Mouse (Mus musculus): Measurements from ENCODE around the gene Strn. TPM values are rescaled to one million over a fixed set of nuclear protein-coding genes. Genes with fewer than 3 reads are reported as not detected.

Strn gene
- total and polyA plus RNA-seq, 2 experiments from 2014 or later: 4.4 to 22.2 TPM

- Histone ChIP-seq H3K27ac (no peak overlapping the region), H3K4me3 (ENCODE audit: low read length) (no peak overlapping the region), H3K4me1 (ENCODE audit: insufficient read depth, low read length) (no peaks in the 10 kb centered on the region), H3K36me3 (ENCODE audit: insufficient read depth, low read length) (no peaks in the 10 kb centered on the region), H3K27me3 (ENCODE audit: insufficient read depth, low read length) (no peaks in the 10 kb centered on the region), H3K4me2 (ENCODE audit: low read depth, low read length) (no peak overlapping the region), H3K9ac (replicated peaks; ENCODE audit: low read length) (no peak overlapping the region), H3K9me3 (ENCODE audit: low read length) (no peaks in the 10 kb centered on the region)
- TF ChIP-seq CTCF (IDR thresholded peaks at IDR 0.05; ENCODE audit: low read depth): no peak
- DNase-seq (ENCODE audit: low spot score) (no peak), ATAC-seq (no peak)
- WGBS: 73% methylated on average over 2 of the region's 2 CpGs
Measured at GRCm38 (mm10) chr17:78614481-78614880, 122.5 kb downstream of the Strn start.

DNA sequence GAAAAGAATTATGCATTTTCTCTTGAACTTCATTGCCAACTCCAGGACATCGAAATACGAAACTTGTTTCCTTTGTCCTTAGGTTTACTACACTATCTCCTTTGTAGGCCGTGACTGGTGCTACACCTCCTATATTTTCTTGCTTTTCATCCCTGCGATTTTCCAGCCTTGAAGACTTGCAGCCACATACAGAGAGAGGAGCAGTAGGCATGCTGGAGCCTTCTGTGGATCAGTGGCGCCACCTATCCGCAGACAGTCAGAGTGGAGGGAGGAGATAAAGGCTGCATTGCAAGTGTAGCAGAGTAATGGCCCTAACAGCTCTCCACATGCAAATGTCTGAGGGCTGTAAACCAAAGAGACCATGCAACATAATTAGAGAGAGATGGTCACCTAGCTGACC is 125.9 kb downstream of the Strn start:
- Histone ChIP-seq H3K27me3 (ENCODE audit: insufficient read depth, low read length) (no peaks in the 10 kb centered on the region), H3K9ac (replicated peaks; ENCODE audit: low read length) (no peak overlapping the region), H3K4me3 (ENCODE audit: low read length) (no peak overlapping the region), H3K4me2 (ENCODE audit: low read depth, low read length) (no peak overlapping the region), H3K36me3 (ENCODE audit: insufficient read depth, low read length) (no peaks in the 10 kb centered on the region), H3K9me3 (ENCODE audit: low read length) (no peaks in the 10 kb centered on the region), H3K27ac (no peak overlapping the region), H3K4me1 (ENCODE audit: insufficient read depth, low read length) (no peaks in the 10 kb centered on the region)
- peak; percentile 48 for DNase-seq (ENCODE audit: low spot score)
- peak; percentile 68; the same call in 1 of the 2 replicates for ATAC-seq
- TF ChIP-seq CTCF (IDR thresholded peaks at IDR 0.05; ENCODE audit: low read depth): peak; percentile 70
- 72% methylated on average over 6 of the region's 6 CpGs for WGBS

- Histone ChIP-seq H3K4me3 (ENCODE audit: low read length) (no peak overlapping the region), H3K4me1 (ENCODE audit: insufficient read depth, low read length) (no peaks in the 10 kb centered on the region), H3K27ac (no peak overlapping the region), H3K4me2 (ENCODE audit: low read depth, low read length) (no peak overlapping the region), H3K9ac (replicated peaks; ENCODE audit: low read length) (no peak overlapping the region), H3K36me3 (ENCODE audit: insufficient read depth, low read length) (no peaks in the 10 kb centered on the region), H3K9me3 (ENCODE audit: low read length) (no peaks in the 10 kb centered on the region), H3K27me3 (ENCODE audit: insufficient read depth, low read length) (no peaks in the 10 kb centered on the region)
- WGBS: 92% methylated on average over 13 of the region's 13 CpGs
- TF ChIP-seq CTCF (IDR thresholded peaks at IDR 0.05; ENCODE audit: low read depth): no peak
- no peak for ATAC-seq
- no peak for DNase-seq (ENCODE audit: low spot score)
Measured at GRCm38 (mm10) chr17:78609191-78609855, 127.7 kb downstream of the Strn start.

DNA sequence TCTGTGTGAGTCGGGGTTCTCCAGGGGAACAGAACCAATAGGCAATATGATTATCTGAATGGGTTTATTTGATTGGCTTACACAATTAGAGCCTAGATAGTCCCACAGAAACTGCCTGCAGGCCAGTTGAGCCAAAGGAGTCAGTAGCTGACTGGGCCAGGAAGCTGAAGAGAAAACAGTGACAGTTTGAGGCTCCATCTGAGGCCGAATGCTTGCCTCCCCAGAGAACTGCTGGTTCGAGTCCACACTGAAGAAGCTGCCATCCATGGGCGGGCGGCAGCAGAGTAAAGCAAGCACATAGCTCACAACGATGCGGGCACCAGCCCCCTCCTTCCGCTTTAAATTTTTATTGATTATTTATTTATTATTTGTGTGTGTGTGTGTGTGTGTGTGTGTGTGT is 128.3 kb downstream of the Strn start:
- DNase-seq (ENCODE audit: low spot score) (no peak), ATAC-seq (no peak)
- no peak for TF ChIP-seq CTCF (IDR thresholded peaks at IDR 0.05; ENCODE audit: low read depth)
- Histone ChIP-seq H3K36me3 (ENCODE audit: insufficient read depth, low read length) (no peaks in the 10 kb centered on the region), H3K4me2 (ENCODE audit: low read depth, low read length) (no peak overlapping the region), H3K9me3 (ENCODE audit: low read length) (no peaks in the 10 kb centered on the region), H3K4me3 (ENCODE audit: low read length) (no peak overlapping the region), H3K27ac (no peak overlapping the region), H3K4me1 (ENCODE audit: insufficient read depth, low read length) (no peaks in the 10 kb centered on the region), H3K27me3 (ENCODE audit: insufficient read depth, low read length) (no peaks in the 10 kb centered on the region), H3K9ac (replicated peaks; ENCODE audit: low read length) (no peak overlapping the region)
- 81% methylated on average over 8 of the region's 8 CpGs for WGBS

DNA sequence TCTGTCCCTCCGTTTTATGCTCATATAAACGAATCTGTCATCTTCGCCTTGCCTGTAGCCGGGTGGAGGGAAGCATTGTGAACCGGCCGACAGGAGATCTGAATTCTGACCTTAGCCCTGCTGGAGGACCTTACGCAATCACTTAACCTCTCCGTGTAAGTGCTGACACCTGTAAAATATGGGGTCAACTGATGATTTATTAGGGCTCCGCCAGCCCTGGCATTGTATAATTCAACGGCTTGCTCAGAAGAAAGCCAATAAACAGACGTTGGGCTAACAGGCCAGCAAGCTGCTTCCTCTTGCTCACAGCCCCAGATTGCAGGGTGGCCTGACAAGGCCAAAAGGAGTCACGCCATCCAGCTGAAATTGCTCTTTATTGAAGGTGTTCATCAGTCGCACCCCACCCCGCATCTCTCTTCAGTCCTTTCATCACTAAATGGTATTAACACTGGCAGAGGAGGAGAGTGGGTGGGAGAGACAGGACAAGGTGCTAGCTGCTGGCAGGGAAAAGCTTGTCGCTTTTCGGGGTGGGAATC is 128.8 kb downstream of the Strn start:
- H3K9ac ChIP-seq (replicated peaks; ENCODE audit: low read length): no peak overlapping the region
- DNase-seq (ENCODE audit: low spot score) (no peak), ATAC-seq (no peak)
- H3K27ac ChIP-seq: no peak overlapping the region
- no peak overlapping the region for H3K4me2 ChIP-seq (ENCODE audit: low read depth, low read length)
- H3K4me3 ChIP-seq (ENCODE audit: low read length): no peak overlapping the region
- H3K4me1 ChIP-seq (ENCODE audit: insufficient read depth, low read length): no peaks in the 10 kb centered on the region
- no peaks in the 10 kb centered on the region for H3K36me3 ChIP-seq (ENCODE audit: insufficient read depth, low read length)
- no peak for TF ChIP-seq CTCF (IDR thresholded peaks at IDR 0.05; ENCODE audit: low read depth)
- no peaks in the 10 kb centered on the region for H3K9me3 ChIP-seq (ENCODE audit: low read length)
- H3K27me3 ChIP-seq (ENCODE audit: insufficient read depth, low read length): no peaks in the 10 kb centered on the region
- WGBS: 60% methylated on average over 16 of the region's 16 CpGs

- no peak overlapping the region for H3K4me3 ChIP-seq (ENCODE audit: low read length)
- no peaks in the 10 kb centered on the region for H3K27me3 ChIP-seq (ENCODE audit: insufficient read depth, low read length)
Measured at GRCm38 (mm10) chr17:78604431-78604830, 132.6 kb downstream of the Strn start.

GRCm38 (mm10) chr17:78603872-78604271 is 133.1 kb downstream of the Strn start:
- no peak overlapping the region; the same call in 1 of the 2 replicates for H3K27ac ChIP-seq
- peak; percentile 91 for TF ChIP-seq CTCF (IDR thresholded peaks at IDR 0.05; ENCODE audit: low read depth)
- no peaks in the 10 kb centered on the region for H3K4me1 ChIP-seq (ENCODE audit: insufficient read depth, low read length)
- peak overlapping the region; percentile 27; the same call in 1 of the 2 replicates for H3K4me2 ChIP-seq (ENCODE audit: low read depth, low read length)
- 30% methylated on average over 8 of the region's 8 CpGs for WGBS
- no peak overlapping the region for H3K9ac ChIP-seq (replicated peaks; ENCODE audit: low read length)
- H3K4me3 ChIP-seq (ENCODE audit: low read length): no peak overlapping the region
- no peaks in the 10 kb centered on the region for H3K36me3 ChIP-seq (ENCODE audit: insufficient read depth, low read length)
- peak; percentile 94 for DNase-seq (ENCODE audit: low spot score)
- ATAC-seq: peak; percentile 76
- H3K27me3 ChIP-seq (ENCODE audit: insufficient read depth, low read length): no peaks in the 10 kb centered on the region
- H3K9me3 ChIP-seq (ENCODE audit: low read length): no peaks in the 10 kb centered on the region

More at GRCm38 (mm10) chr17:78604431-78604830, 132.6 kb downstream of the Strn start:
- no peaks in the 10 kb centered on the region for H3K4me1 ChIP-seq (ENCODE audit: insufficient read depth, low read length)
- no peak overlapping the region for H3K4me2 ChIP-seq (ENCODE audit: low read depth, low read length)
- WGBS: 79% methylated on average over 6 of the region's 6 CpGs
- H3K27ac ChIP-seq: no peak overlapping the region
- no peaks in the 10 kb centered on the region for H3K9me3 ChIP-seq (ENCODE audit: low read length)
- H3K36me3 ChIP-seq (ENCODE audit: insufficient read depth, low read length): no peaks in the 10 kb centered on the region
- ATAC-seq (no peak), DNase-seq (ENCODE audit: low spot score) (peak; percentile 51)
- no peak overlapping the region for H3K9ac ChIP-seq (replicated peaks; ENCODE audit: low read length)
- peak; percentile 86 for TF ChIP-seq CTCF (IDR thresholded peaks at IDR 0.05; ENCODE audit: low read depth)

Measured in hindbrain, postnatal 0 days (tissue).